Mouse (Mus musculus) liver, adult 2 months (tissue): ENCODE data around the gene Notch4.

Source experiments
- CTCF ChIP-seq: fragments of 200-500 bp; IDR thresholded peaks from 2 replicates; pipeline ENCODE4 v1.5.1; 2011; ENCODE audit warnings: low read depth, low read length, control low read depth
- POLR2A ChIP-seq: fragments of 200-500 bp; IDR thresholded peaks from 2 replicates; pipeline ENCODE4 v1.6.1; 2011; ENCODE audit warnings: low read length, control low read depth; ENCODE audit not compliant: insufficient read depth; ENCODE audit errors: extremely low read depth

DNA sequence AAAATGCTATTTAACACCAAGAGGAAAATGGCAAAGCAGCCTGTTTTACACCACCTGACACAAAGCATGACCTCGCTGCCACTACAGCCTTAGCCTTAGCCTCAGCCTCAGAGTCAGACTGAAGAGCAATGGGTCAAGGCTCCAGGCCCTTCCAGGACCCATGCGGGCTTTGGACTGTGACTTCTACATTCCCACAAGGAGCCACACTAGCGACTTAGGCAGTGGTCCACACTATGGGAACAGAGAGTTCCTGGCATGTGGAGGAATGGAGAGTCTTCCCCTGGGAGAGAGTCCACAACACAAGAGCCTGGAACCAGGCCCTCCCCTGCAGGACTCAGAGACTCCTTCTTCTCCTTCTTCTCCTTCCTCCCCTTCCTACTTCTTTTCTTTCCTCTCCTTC lies 31.4 kb upstream of the Notch4 start:
- TF ChIP-seq CTCF (no peak), POLR2A (no peak)
